Mouse (Mus musculus): ENCODE results near the gene Sp9. TPM values are rescaled to one million over a fixed set of nuclear protein-coding genes. Genes with fewer than 3 reads are reported as not detected.

The Sp9 gene
- polyA plus RNA-seq, 1 experiment from 2014 or later: 0.19 TPM

- peaks cover 27% of the 10 kb centered on the region for H3K4me1 ChIP-seq (ENCODE audit: control insufficient read depth, insufficient read depth, low read length)
These were observed 6.6 kb downstream of the Sp9 start for GRCm38 (mm10) chr2:73278131-73278854.

GRCm38 (mm10) chr2:73278869-73279268 is 7.1 kb downstream of the Sp9 start:
- no peak for ATAC-seq (ENCODE audit: low FRiP score, low TSS enrichment)

More at GRCm38 (mm10) chr2:73278131-73278854, 6.6 kb downstream of the Sp9 start:
- H3K27me3 ChIP-seq (ENCODE audit: control insufficient read depth, insufficient read depth, low read length): peaks cover 65% of the 10 kb centered on the region
- no peak overlapping the region for H3K4me3 ChIP-seq (ENCODE audit: low read length)
- 2% methylated on average over 20 of the region's 20 CpGs for WGBS
- no peaks in the 10 kb centered on the region for H3K36me3 ChIP-seq (ENCODE audit: control insufficient read depth, insufficient read depth, low read length)
- no peak overlapping the region for H3K4me2 ChIP-seq (replicated peaks; ENCODE audit: low read depth, low read length)
- no peak overlapping the region for H3K27ac ChIP-seq (ENCODE audit: low read depth, low read length)
- no peak overlapping the region for H3K9ac ChIP-seq (ENCODE audit: low read depth, low read length)
- H3K9me3 ChIP-seq (ENCODE audit: control insufficient read depth, low read length): no peaks in the 10 kb centered on the region
- peak; percentile 69; the same call in 1 of the 2 replicates for ATAC-seq (ENCODE audit: low FRiP score, low TSS enrichment)

DNA sequence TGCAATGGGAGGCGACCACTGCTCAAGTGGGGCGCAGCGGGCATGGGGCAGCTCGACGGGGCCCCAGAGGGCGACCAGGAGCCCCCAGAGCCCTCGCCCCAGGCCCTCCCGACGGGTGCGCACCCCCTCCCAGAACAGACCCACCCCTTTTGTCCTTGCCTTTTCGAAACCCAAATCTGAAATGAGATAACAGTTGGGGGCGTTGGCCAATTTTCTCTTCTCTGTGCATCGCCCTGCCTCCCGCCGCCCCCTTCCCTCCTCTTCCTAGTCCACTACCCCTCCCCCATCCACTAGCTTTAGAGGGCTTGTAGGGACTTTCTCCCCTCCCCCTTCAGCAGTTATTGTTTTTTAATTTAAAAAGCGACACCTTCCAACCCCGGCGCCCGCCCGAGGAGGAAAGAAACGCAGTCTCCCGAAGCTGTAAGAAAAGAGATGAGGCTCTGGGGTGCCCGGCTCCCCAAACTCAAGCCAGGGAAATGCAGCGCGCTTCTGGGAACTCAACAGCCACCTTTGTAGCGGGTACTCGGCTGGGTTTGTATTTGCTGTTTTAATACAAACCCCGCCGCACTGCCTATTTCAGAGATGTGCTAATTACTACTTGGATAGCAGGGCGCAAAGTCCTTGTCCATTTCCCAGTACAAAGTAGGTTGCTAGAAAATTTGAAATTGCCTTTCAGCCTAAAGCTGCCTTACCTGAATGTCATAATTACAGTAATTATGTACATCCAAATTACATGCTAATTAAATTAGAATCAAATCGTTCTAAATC is 7.7 kb downstream of the Sp9 start:
- Histone ChIP-seq H3K36me3 (ENCODE audit: control insufficient read depth, insufficient read depth, low read length) (no peaks in the 10 kb centered on the region), H3K4me3 (ENCODE audit: low read length) (peak overlapping the region; percentile 11; the same call in 1 of the 2 replicates), H3K9me3 (ENCODE audit: control insufficient read depth, low read length) (no peaks in the 10 kb centered on the region), H3K4me2 (replicated peaks; ENCODE audit: low read depth, low read length) (peak overlapping the region; percentile 8; the same call in 1 of the 2 replicates), H3K4me1 (ENCODE audit: control insufficient read depth, insufficient read depth, low read length) (peaks cover 17% of the 10 kb centered on the region), H3K9ac (ENCODE audit: low read depth, low read length) (no peak overlapping the region), H3K27me3 (ENCODE audit: control insufficient read depth, insufficient read depth, low read length) (peaks cover 54% of the 10 kb centered on the region), H3K27ac (ENCODE audit: low read depth, low read length) (no peak overlapping the region)
- ATAC-seq (ENCODE audit: low FRiP score, low TSS enrichment): no peak
- 2% methylated on average over 29 of the region's 31 CpGs for WGBS

More at GRCm38 (mm10) chr2:73278869-73279268, 7.1 kb downstream of the Sp9 start:
- under 1% methylated on average over 17 of the region's 17 CpGs for WGBS
- H3K4me3 ChIP-seq (ENCODE audit: low read length): peak overlapping the region; percentile 11; the same call in 1 of the 2 replicates
- H3K9me3 ChIP-seq (ENCODE audit: control insufficient read depth, low read length): no peaks in the 10 kb centered on the region
- no peaks in the 10 kb centered on the region for H3K36me3 ChIP-seq (ENCODE audit: control insufficient read depth, insufficient read depth, low read length)
- peaks cover 21% of the 10 kb centered on the region for H3K4me1 ChIP-seq (ENCODE audit: control insufficient read depth, insufficient read depth, low read length)
- H3K27ac ChIP-seq (ENCODE audit: low read depth, low read length): no peak overlapping the region
- H3K4me2 ChIP-seq (replicated peaks; ENCODE audit: low read depth, low read length): peak overlapping the region; percentile 8; the same call in 1 of the 2 replicates
- H3K27me3 ChIP-seq (ENCODE audit: control insufficient read depth, insufficient read depth, low read length): peaks cover 59% of the 10 kb centered on the region
- no peak overlapping the region for H3K9ac ChIP-seq (ENCODE audit: low read depth, low read length)

GRCm38 (mm10) chr2:73280356-73281047 is 8.8 kb downstream of the Sp9 start:
- Histone ChIP-seq H3K27me3 (ENCODE audit: control insufficient read depth, insufficient read depth, low read length) (peaks cover 49% of the 10 kb centered on the region), H3K9me3 (ENCODE audit: control insufficient read depth, low read length) (no peaks in the 10 kb centered on the region), H3K4me3 (ENCODE audit: low read length) (peak overlapping the region; percentile 17), H3K27ac (ENCODE audit: low read depth, low read length) (no peak overlapping the region), H3K36me3 (ENCODE audit: control insufficient read depth, insufficient read depth, low read length) (no peaks in the 10 kb centered on the region), H3K4me1 (ENCODE audit: control insufficient read depth, insufficient read depth, low read length) (peaks cover 16% of the 10 kb centered on the region), H3K4me2 (replicated peaks; ENCODE audit: low read depth, low read length) (peak overlapping the region; percentile 13; the same call in 1 of the 2 replicates), H3K9ac (ENCODE audit: low read depth, low read length) (no peak overlapping the region)
- WGBS: 1% methylated on average over 33 of the region's 33 CpGs
- no peak for ATAC-seq (ENCODE audit: low FRiP score, low TSS enrichment)

DNA sequence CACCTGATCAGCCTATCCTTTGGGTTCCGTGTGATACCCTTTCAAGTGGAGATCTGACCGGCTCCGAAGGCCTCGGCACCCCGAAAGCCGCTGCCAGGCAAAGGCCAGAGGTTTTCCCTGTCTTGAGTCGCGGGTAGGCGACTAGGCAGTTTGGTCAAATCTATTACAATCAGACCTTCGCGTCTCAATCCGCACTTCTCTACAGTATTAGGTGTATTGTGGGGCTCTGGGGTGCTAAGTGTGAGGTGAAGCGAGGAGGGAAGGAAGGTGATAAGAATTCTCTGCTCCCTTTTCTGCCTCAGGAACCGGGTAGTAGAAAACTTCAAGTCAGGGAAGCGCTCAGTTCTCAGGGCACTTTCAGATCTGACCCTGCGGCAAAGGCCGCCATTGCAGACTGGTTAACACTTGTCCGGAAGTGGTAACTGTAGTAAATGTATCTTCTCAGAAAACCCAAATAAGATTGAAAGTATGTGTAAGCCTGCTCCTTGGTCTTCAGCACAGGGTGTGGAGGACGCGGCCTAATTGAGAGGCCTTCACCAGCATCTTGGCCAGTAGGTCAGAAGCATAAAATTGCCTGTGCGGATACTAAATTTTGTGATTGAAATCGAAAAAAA is 9.4 kb downstream of the Sp9 start:
- no peak for ATAC-seq (ENCODE audit: low FRiP score, low TSS enrichment)
- H3K4me1 ChIP-seq (ENCODE audit: control insufficient read depth, insufficient read depth, low read length): peaks cover 16% of the 10 kb centered on the region
- H3K4me3 ChIP-seq (ENCODE audit: low read length): peak overlapping the region; percentile 17; the same call in 1 of the 2 replicates
- no peaks in the 10 kb centered on the region for H3K36me3 ChIP-seq (ENCODE audit: control insufficient read depth, insufficient read depth, low read length)
- WGBS: 9% methylated on average over 22 of the region's 22 CpGs
- peak overlapping the region; percentile 13; the same call in 1 of the 2 replicates for H3K4me2 ChIP-seq (replicated peaks; ENCODE audit: low read depth, low read length)
- no peak overlapping the region for H3K27ac ChIP-seq (ENCODE audit: low read depth, low read length)
- peaks cover 46% of the 10 kb centered on the region for H3K27me3 ChIP-seq (ENCODE audit: control insufficient read depth, insufficient read depth, low read length)
- no peak overlapping the region for H3K9ac ChIP-seq (ENCODE audit: low read depth, low read length)
- no peaks in the 10 kb centered on the region for H3K9me3 ChIP-seq (ENCODE audit: control insufficient read depth, low read length)

DNA sequence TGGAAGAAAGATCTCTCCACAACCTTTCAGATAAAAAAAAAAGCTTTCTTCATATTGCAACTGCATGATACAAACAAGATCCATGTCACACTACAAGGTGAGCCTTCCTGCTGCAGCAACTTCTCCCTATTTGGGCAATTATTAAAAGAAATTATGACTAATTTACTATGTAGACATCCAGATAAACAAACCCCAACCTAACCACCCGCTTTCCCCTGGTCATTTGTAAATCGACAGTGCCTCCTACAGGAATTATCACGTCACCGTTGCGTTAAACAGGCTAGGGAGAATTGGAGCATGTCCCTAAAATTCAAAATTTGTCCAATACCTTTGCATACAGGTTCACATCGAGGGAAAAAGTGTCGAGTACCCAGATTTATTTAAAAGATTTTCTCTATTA is 10.0 kb downstream of the Sp9 start:
- Histone ChIP-seq H3K9me3 (ENCODE audit: control insufficient read depth, low read length) (no peaks in the 10 kb centered on the region), H3K4me3 (ENCODE audit: low read length) (no peak overlapping the region), H3K9ac (ENCODE audit: low read depth, low read length) (no peak overlapping the region), H3K36me3 (ENCODE audit: control insufficient read depth, insufficient read depth, low read length) (no peaks in the 10 kb centered on the region), H3K27ac (ENCODE audit: low read depth, low read length) (no peak overlapping the region), H3K27me3 (ENCODE audit: control insufficient read depth, insufficient read depth, low read length) (peaks cover 42% of the 10 kb centered on the region), H3K4me2 (replicated peaks; ENCODE audit: low read depth, low read length) (no peak overlapping the region), H3K4me1 (ENCODE audit: control insufficient read depth, insufficient read depth, low read length) (peaks cover 16% of the 10 kb centered on the region)
- 11% methylated on average over 7 of the region's 7 CpGs for WGBS
- ATAC-seq (ENCODE audit: low FRiP score, low TSS enrichment): no peak

GRCm38 (mm10) chr2:73285630-73286029 is 13.9 kb downstream of the Sp9 start:
- Histone ChIP-seq H3K9me3 (ENCODE audit: control insufficient read depth, low read length) (no peaks in the 10 kb centered on the region), H3K27ac (ENCODE audit: low read depth, low read length) (no peak overlapping the region), H3K4me1 (ENCODE audit: control insufficient read depth, insufficient read depth, low read length) (peaks cover 4% of the 10 kb centered on the region; the same call in 1 of the 2 replicates), H3K9ac (ENCODE audit: low read depth, low read length) (no peak overlapping the region), H3K4me2 (replicated peaks; ENCODE audit: low read depth, low read length) (no peak overlapping the region), H3K4me3 (ENCODE audit: low read length) (no peak overlapping the region), H3K36me3 (ENCODE audit: control insufficient read depth, insufficient read depth, low read length) (peaks cover 14% of the 10 kb centered on the region), H3K27me3 (ENCODE audit: control insufficient read depth, insufficient read depth, low read length) (peaks cover 11% of the 10 kb centered on the region; the same call in 1 of the 2 replicates)
- ATAC-seq (ENCODE audit: low FRiP score, low TSS enrichment): no peak
- WGBS: 10% methylated on average over 2 of the region's 2 CpGs

DNA sequence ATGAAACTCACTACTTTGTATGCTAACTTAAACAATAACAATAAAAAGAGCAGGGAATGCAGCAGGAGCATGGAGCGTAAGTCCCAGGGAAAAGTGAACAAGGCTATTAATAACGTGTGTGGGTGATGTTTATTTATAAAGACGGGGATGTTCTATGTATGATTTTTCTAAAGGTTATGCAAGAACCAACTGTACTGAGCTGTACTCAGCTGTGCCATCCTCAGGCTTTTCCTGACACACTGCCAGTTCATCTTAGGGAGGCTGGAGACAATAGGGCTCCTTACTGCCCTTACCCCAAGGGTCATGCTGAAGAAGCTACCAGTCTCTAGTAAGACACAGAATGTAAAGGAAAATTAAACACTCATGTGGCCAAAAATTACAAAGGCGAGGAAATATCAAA is 19.4 kb downstream of the Sp9 start:
- no peak overlapping the region for H3K9ac ChIP-seq (ENCODE audit: low read depth, low read length)
- H3K27me3 ChIP-seq (ENCODE audit: control insufficient read depth, insufficient read depth, low read length): no peaks in the 10 kb centered on the region
- ATAC-seq (ENCODE audit: low FRiP score, low TSS enrichment): no peak
- H3K9me3 ChIP-seq (ENCODE audit: control insufficient read depth, low read length): no peaks in the 10 kb centered on the region
- no peaks in the 10 kb centered on the region for H3K4me1 ChIP-seq (ENCODE audit: control insufficient read depth, insufficient read depth, low read length)
- no peak overlapping the region for H3K4me3 ChIP-seq (ENCODE audit: low read length)
- peaks cover 25% of the 10 kb centered on the region for H3K36me3 ChIP-seq (ENCODE audit: control insufficient read depth, insufficient read depth, low read length)
- H3K27ac ChIP-seq (ENCODE audit: low read depth, low read length): no peak overlapping the region
- 91% methylated on average over 4 of the region's 4 CpGs for WGBS
- no peak overlapping the region for H3K4me2 ChIP-seq (replicated peaks; ENCODE audit: low read depth, low read length)
